Mouse (Mus musculus) limb, embryonic 14.5 days (tissue): ENCODE results near the gene Pgam5. TPM values are rescaled to one million over a fixed set of nuclear protein-coding genes. Genes with fewer than 3 reads are reported as not detected.

ENCODE experiments used
- ATAC-seq: fragments of 200-750 bp; cut with Nextera tagmentation; 2 replicates; pipeline ENCODE4 v1.8.0; 2017; ENCODE audit warnings: low read depth, moderate number of reproducible peaks, moderate TSS enrichment; ENCODE audit not compliant: low FRiP score
- DNase-seq: peaks from one replicate; pipeline ENCODE4 v3.0.0-alpha.2; 2015; ENCODE audit warnings: low spot score
- H3K27ac ChIP-seq: fragments of 300-500 bp; sonication (generic); replicated peaks from 2 replicates; pipeline ENCODE4 v1.5.1; 2014; ENCODE audit warnings: low read depth, mild to moderate bottlenecking, low read length, moderate library complexity, mixed read lengths
- H3K27me3 ChIP-seq: fragments of 300-500 bp; sonication (generic); 2 replicates; pipeline ENCODE4 v1.6.1; 2014; ENCODE audit warnings: low read length, mixed read lengths; ENCODE audit not compliant: control insufficient read depth, insufficient read depth
- H3K36me3 ChIP-seq: fragments of 300-500 bp; sonication (generic); 2 replicates; pipeline ENCODE4 v1.6.1; 2014; ENCODE audit warnings: mild to moderate bottlenecking, low read length, moderate library complexity, mixed read lengths; ENCODE audit not compliant: control insufficient read depth, insufficient read depth
- H3K4me1 ChIP-seq: fragments of 300-500 bp; sonication (generic); 2 replicates; pipeline ENCODE4 v1.6.1; 2014; ENCODE audit warnings: antibody characterized with exemption, low read length, mixed read lengths; ENCODE audit not compliant: control insufficient read depth, insufficient read depth
- H3K4me2 ChIP-seq: fragments of 300-500 bp; sonication (generic); replicated peaks from 2 replicates; pipeline ENCODE4 v1.6.1; 2014; ENCODE audit warnings: low read depth, mild to moderate bottlenecking, low read length, moderate library complexity; ENCODE audit not compliant: severe bottlenecking
- H3K4me3 ChIP-seq: fragments of 300-500 bp; sonication (generic); replicated peaks from 2 replicates; pipeline ENCODE4 v1.5.1; 2014; ENCODE audit warnings: low read length
- H3K9ac ChIP-seq: fragments of 300-500 bp; sonication (generic); 2 replicates; pipeline ENCODE4 v1.6.1; 2014; ENCODE audit warnings: mild to moderate bottlenecking, low read depth, low read length, moderate library complexity; ENCODE audit not compliant: severe bottlenecking
- H3K9me3 ChIP-seq: fragments of 300-500 bp; sonication (generic); 2 replicates; pipeline ENCODE4 v1.6.1; 2016; ENCODE audit warnings: low read length; ENCODE audit not compliant: control insufficient read depth
- POLR2A ChIP-seq: fragments of 200-500 bp; IDR thresholded peaks from 2 replicates; pipeline ENCODE4 v1.8.0; 2012; ENCODE audit warnings: inconsistent platforms, mild to moderate bottlenecking, moderate library complexity, borderline replicate concordance; ENCODE audit not compliant: insufficient read depth, insufficient read length; ENCODE audit errors: extremely low read depth
- WGBS: fragments of 180-500 bp; shearing (Covaris S2); extraction: QIAGEN DNeasy Blood & Tissue Kit; methylation state at CpG from one replicate; pipeline ENCODE4 v1.1.7; 2014; 5-methylcytosine and 5-hydroxymethylcytosine counted together
- polyA plus RNA-seq, 2 experiments: library from polyadenylated mRNA; depleted of rRNA in 1 of 2; stranded (reverse) in 1 of 2; unstranded in 1 of 2; fragments of >200 nt; fragmentation: Nextera tagmentation in 1 of 2; extraction: Ambion mirVana in 1 of 2; gene quantifications; 2 replicates each; pipeline versions ENCODE4 v1.2.1 to v1.2.3; 2012 to 2014

Pgam5 gene
- polyA plus RNA-seq, 2 experiments: 41.0 to 70.2 TPM

GRCm38 (mm10) chr5:110211312-110211711, 58.4 kb downstream of the Pgam5 start:
- Histone ChIP-seq H3K36me3 (peaks cover 97% of the 10 kb centered on the region), H3K4me3 (no peak overlapping the region), H3K4me2 (no peak overlapping the region), H3K27me3 (no peaks in the 10 kb centered on the region), H3K9me3 (no peaks in the 10 kb centered on the region), H3K9ac (no peak overlapping the region), H3K4me1 (no peaks in the 10 kb centered on the region), H3K27ac (no peak overlapping the region)
- DNase-seq: no peak
- WGBS: 81% methylated on average over 2 of the region's 2 CpGs
- TF ChIP-seq POLR2A: no peak
- no peak for ATAC-seq

Other genes starting within 250 kb of the Pgam5 start
- 0.93 and 1.1 TPM in 2 replicates for gene Gm17655, start 197.4 kb downstream of the Pgam5 start, polyA plus RNA-seq (2012; rRNA removed)
- 3.1 and 3.7 TPM in 2 replicates for gene Gm17655, start 197.4 kb downstream of the Pgam5 start, polyA plus RNA-seq (2014; fragmentation: Nextera tagmentation; extraction: Ambion mirVana)
- gene Gm35315, start 175.5 kb downstream of the Pgam5 start, polyA plus RNA-seq (2012; rRNA removed): 0.59 and 0.74 TPM in 2 replicates
- 0.59 and 1.3 TPM in 2 replicates for gene Gm35315, start 175.5 kb downstream of the Pgam5 start, polyA plus RNA-seq (2014; fragmentation: Nextera tagmentation; extraction: Ambion mirVana)
- gene Plcxd1, start 169.9 kb downstream of the Pgam5 start, polyA plus RNA-seq (2012; rRNA removed): 0.89 and 1.1 TPM in 2 replicates
- 0.88 and 1.0 TPM in 2 replicates for gene Plcxd1, start 169.9 kb downstream of the Pgam5 start, polyA plus RNA-seq (2014; fragmentation: Nextera tagmentation; extraction: Ambion mirVana)
- gene Gtpbp6, start 161.7 kb downstream of the Pgam5 start, polyA plus RNA-seq (2012; rRNA removed): 152 and 173 TPM in 2 replicates
- 30.2 and 32.9 TPM in 2 replicates for gene Gtpbp6, start 161.7 kb downstream of the Pgam5 start, polyA plus RNA-seq (2014; fragmentation: Nextera tagmentation; extraction: Ambion mirVana)
- gene Zfp605, start 159.8 kb downstream of the Pgam5 start, polyA plus RNA-seq (2012; rRNA removed): 2.4 and 3.0 TPM in 2 replicates
- gene Zfp605, start 159.8 kb downstream of the Pgam5 start, polyA plus RNA-seq (2014; fragmentation: Nextera tagmentation; extraction: Ambion mirVana): 3.4 and 5.7 TPM in 2 replicates
- gene Chfr, start 134.1 kb downstream of the Pgam5 start, polyA plus RNA-seq (2012; rRNA removed): 51.7 and 55.7 TPM in 2 replicates
- gene Chfr, start 134.1 kb downstream of the Pgam5 start, polyA plus RNA-seq (2014; fragmentation: Nextera tagmentation; extraction: Ambion mirVana): 33.8 and 38.8 TPM in 2 replicates
- gene Golga3, start 93.2 kb downstream of the Pgam5 start, polyA plus RNA-seq (2012; rRNA removed): 16.8 and 20.4 TPM in 2 replicates
- gene Golga3, start 93.2 kb downstream of the Pgam5 start, polyA plus RNA-seq (2014; fragmentation: Nextera tagmentation; extraction: Ambion mirVana): 29.7 and 30.8 TPM in 2 replicates
- gene Ankle2, start 38.9 kb downstream of the Pgam5 start, polyA plus RNA-seq (2012; rRNA removed): 17.6 and 20.5 TPM in 2 replicates
- 31.8 and 35.3 TPM in 2 replicates for gene Ankle2, start 38.9 kb downstream of the Pgam5 start, polyA plus RNA-seq (2014; fragmentation: Nextera tagmentation; extraction: Ambion mirVana)
- 3.2 and 3.8 TPM in 2 replicates for gene Pxmp2, start 16.3 kb upstream of the Pgam5 start, polyA plus RNA-seq (2012; rRNA removed)
- 4.7 and 6.4 TPM in 2 replicates for gene Pxmp2, start 16.3 kb upstream of the Pgam5 start, polyA plus RNA-seq (2014; fragmentation: Nextera tagmentation; extraction: Ambion mirVana)
- gene Pole, start 16.4 kb upstream of the Pgam5 start, polyA plus RNA-seq (2012; rRNA removed): 34.1 and 36.6 TPM in 2 replicates
- 24.3 and 27.3 TPM in 2 replicates for gene Pole, start 16.4 kb upstream of the Pgam5 start, polyA plus RNA-seq (2014; fragmentation: Nextera tagmentation; extraction: Ambion mirVana)
- gene P2rx2, start 73.3 kb upstream of the Pgam5 start, polyA plus RNA-seq (2012; rRNA removed): 3.0 and 3.1 TPM in 2 replicates
- 1.4 and 2.2 TPM in 2 replicates for gene P2rx2, start 73.3 kb upstream of the Pgam5 start, polyA plus RNA-seq (2014; fragmentation: Nextera tagmentation; extraction: Ambion mirVana)
- not detected in 2 replicates for gene Lrcol1, start 74.8 kb upstream of the Pgam5 start, polyA plus RNA-seq (2012; rRNA removed)
- not detected in 2 replicates for gene Lrcol1, start 74.8 kb upstream of the Pgam5 start, polyA plus RNA-seq (2014; fragmentation: Nextera tagmentation; extraction: Ambion mirVana)
- gene Fbrsl1, start 178.6 kb upstream of the Pgam5 start, polyA plus RNA-seq (2012; rRNA removed): 49.8 and 68.3 TPM in 2 replicates
- 20.8 and 23.5 TPM in 2 replicates for gene Fbrsl1, start 178.6 kb upstream of the Pgam5 start, polyA plus RNA-seq (2014; fragmentation: Nextera tagmentation; extraction: Ambion mirVana)